Mouse (Mus musculus) liver, embryonic 16.5 days (tissue): ENCODE results near the gene Btnl9. TPM values are rescaled to one million over a fixed set of nuclear protein-coding genes. Genes with fewer than 3 reads are reported as not detected.
A peak's percentile ranks its signal among the peaks of the same experiment; 100 is the strongest.

Source experiments
- ATAC-seq: fragments of 200-750 bp; cut with Nextera tagmentation; 2 replicates; pipeline ENCODE4 v1.8.0; 2017; ENCODE audit warnings: low read depth, mild to moderate bottlenecking, moderate number of reproducible peaks, moderate library complexity
- H3K27ac ChIP-seq: fragments of 300-500 bp; sonication (generic); 2 replicates; pipeline ENCODE4 v1.5.1; 2014; ENCODE audit warnings: mild to moderate bottlenecking, low read length
- H3K27me3 ChIP-seq: fragments of 300-500 bp; sonication (generic); 2 replicates; pipeline ENCODE4 v1.6.1; 2014; ENCODE audit warnings: low read depth, low read length, mixed read lengths; ENCODE audit not compliant: control insufficient read depth, insufficient read depth
- H3K36me3 ChIP-seq: fragments of 300-500 bp; sonication (generic); 2 replicates; pipeline ENCODE4 v1.6.1; 2014; ENCODE audit warnings: mild to moderate bottlenecking; ENCODE audit not compliant: control insufficient read depth, insufficient read depth
- H3K4me1 ChIP-seq: fragments of 300-500 bp; sonication (generic); 2 replicates; pipeline ENCODE4 v1.6.1; 2014; ENCODE audit warnings: low read depth, low read length, mixed read lengths; ENCODE audit not compliant: control insufficient read depth
- H3K4me2 ChIP-seq: fragments of 300-500 bp; sonication (generic); 2 replicates; pipeline ENCODE4 v1.6.1; 2014; ENCODE audit warnings: low read depth, low read length, mixed read lengths
- H3K4me3 ChIP-seq: fragments of 300-500 bp; sonication (generic); 2 replicates; pipeline ENCODE4 v1.5.1; 2014; ENCODE audit warnings: low read depth, mild to moderate bottlenecking, low read length
- H3K9ac ChIP-seq: fragments of 300-500 bp; sonication (generic); 2 replicates; pipeline ENCODE4 v1.6.1; 2014; ENCODE audit warnings: low read depth, low read length
- H3K9me3 ChIP-seq: fragments of 300-500 bp; sonication (generic); replicated peaks from 2 replicates; pipeline ENCODE4 v1.6.1; 2016; ENCODE audit warnings: low read length; ENCODE audit not compliant: control insufficient read depth
- WGBS: fragments of 180-500 bp; shearing (Covaris S2); extraction: QIAGEN DNeasy Blood & Tissue Kit; methylation state at CpG from one replicate; pipeline ENCODE4 v1.1.7; 2014; ENCODE audit not compliant: insufficient replicate concordance; 5-methylcytosine and 5-hydroxymethylcytosine counted together
- polyA plus RNA-seq: library from polyadenylated mRNA; unstranded; fragments of >200 nt; fragmentation: Nextera tagmentation; extraction: Ambion mirVana; gene quantifications from 2 replicates; pipeline ENCODE4 v1.2.1, GENCODE M21; 2015

The Btnl9 gene
- polyA plus RNA-seq: 1.3 and 1.4 TPM in 2 replicates

DNA sequence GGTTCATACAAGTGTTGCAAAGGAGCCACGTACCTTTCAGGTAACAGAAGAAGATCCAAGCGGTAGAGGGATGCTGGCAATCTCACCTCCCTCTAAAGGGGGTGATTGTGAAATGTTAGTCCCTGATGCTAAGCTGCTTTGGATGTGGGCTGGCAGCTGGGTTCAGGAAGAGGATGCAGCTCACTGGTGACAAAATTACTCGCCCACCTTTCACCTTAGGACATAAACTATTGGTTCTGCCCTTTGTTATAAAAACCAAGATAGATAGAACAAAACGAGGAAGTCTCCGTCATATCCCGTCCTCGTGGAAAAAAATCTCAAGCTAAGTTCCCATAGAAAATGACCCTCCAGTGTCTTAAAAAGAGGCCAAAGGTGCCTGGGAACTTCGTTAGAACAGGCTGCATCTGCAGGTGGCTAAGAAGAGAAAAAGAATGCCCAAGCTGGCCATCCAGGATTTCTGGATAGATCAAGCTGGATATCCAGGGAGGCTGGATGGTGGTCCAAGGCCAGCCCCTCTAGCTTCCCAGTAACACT, at the start of gene Btnl9:
Gene Btnl9, minus strand, starts transcription at position 205 of the 534 bp plus-strand sequence.
- Histone ChIP-seq H3K36me3 (no peaks in the 10 kb centered on the region), H3K9ac (no peak within 1 kb of the TSS), H3K9me3 (no peaks in the 10 kb centered on the region), H3K4me2 (no peak within 1 kb of the TSS), H3K27me3 (no peaks in the 10 kb centered on the region), H3K4me1 (no peaks in the 10 kb centered on the region; the same call in 1 of the 2 replicates), H3K4me3 (no peak within 1 kb of the TSS), H3K27ac (no peak within 1 kb of the TSS)
- WGBS: 47% methylated on average over 8 of the region's 8 CpGs
- ATAC-seq: no peak

DNA sequence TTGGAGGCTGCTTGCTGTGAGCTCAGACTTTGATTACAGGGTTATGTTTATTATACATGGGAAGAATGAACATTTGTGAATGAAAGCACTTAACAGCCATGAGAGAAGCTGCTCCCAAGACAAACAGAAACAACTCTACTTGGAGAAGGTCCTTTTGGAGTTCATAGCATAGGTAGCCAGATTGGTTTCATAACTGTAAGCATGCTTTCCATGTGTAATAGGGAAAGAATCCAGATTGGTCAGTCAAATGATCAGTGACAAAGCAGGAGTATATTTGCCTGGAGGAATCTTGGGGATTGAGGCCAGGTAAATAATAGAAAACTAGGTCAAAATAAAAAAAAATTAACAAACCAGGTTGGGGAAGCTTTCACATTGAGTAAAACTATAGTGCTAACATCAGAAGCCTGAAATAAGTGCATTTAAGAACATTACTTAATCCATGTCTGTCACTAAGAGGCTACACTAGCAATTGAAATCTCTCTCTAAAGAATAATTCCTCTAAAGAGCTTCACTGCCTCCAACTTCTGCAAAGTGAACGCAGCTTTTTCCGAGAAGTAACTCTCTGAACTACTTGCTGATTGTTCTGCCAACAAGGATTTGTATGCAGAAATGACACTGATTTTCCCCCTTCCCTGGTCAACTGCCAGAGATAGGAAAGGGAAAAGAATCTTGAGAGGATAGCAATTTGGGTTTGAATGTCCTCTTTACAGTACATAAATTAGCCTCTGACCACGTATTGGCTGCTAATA, 48.7 kb upstream of the Btnl9 start:
- Histone ChIP-seq H3K4me3 (no peak overlapping the region), H3K9me3 (no peaks in the 10 kb centered on the region), H3K9ac (no peak overlapping the region), H3K4me1 (peaks cover 2% of the 10 kb centered on the region), H3K4me2 (no peak overlapping the region), H3K27ac (no peak overlapping the region), H3K36me3 (no peaks in the 10 kb centered on the region), H3K27me3 (no peaks in the 10 kb centered on the region)
- ATAC-seq: no peak
- WGBS: 49% methylated on average over 3 of the region's 3 CpGs

DNA sequence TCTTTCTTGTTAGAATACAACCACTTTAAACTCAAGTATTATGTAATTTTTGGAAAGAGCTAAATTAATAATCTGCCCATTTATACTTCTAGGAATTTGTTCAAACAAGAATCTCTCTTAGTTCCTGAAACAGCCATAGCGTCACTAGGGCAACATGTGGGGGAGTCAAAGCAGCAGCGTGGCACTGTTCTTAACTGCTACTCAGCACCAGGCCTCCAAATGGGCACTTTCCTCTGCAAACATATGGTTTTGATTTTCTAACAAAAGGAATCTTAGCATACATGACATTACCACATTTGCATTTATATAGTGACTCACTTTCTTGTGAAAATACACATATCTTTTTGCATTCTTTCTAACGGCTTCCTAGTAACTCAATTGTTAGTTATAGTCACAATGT, 45.8 kb upstream of the Btnl9 start:
- no peaks in the 10 kb centered on the region for H3K9me3 ChIP-seq
- H3K9ac ChIP-seq: no peak overlapping the region
- no peaks in the 10 kb centered on the region for H3K36me3 ChIP-seq
- H3K4me1 ChIP-seq: no peaks in the 10 kb centered on the region; the same call in none of the 2 replicates
- no peak for ATAC-seq
- H3K4me2 ChIP-seq: no peak overlapping the region
- 72% methylated on average over 3 of the region's 3 CpGs for WGBS
- H3K4me3 ChIP-seq: no peak overlapping the region
- H3K27me3 ChIP-seq: no peaks in the 10 kb centered on the region
- no peak overlapping the region for H3K27ac ChIP-seq

DNA sequence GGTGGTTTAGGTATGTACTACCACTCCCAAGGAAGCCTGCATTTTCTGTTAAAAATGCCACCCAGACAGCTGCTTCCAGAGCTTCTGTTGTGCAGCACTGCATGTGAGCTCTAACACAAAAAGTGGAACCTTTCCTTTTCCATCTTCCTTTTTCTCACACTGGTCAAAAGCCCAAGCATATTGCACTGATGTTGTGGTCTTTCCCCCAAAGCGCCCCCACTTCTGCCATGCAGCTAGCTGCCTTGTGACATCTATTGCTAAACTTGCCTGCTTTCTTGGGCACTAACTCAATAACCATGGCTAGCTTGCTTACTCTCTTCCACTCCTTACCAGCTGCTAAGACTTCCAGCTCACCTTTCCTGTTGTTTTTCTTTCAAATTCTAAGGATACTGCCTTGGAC, 37.5 kb upstream of the Btnl9 start:
- H3K4me2 ChIP-seq: no peak overlapping the region
- no peaks in the 10 kb centered on the region for H3K4me1 ChIP-seq
- H3K9ac ChIP-seq: no peak overlapping the region
- WGBS: 26% methylated on average over 1 of the region's 1 CpGs
- no peak for ATAC-seq
- H3K27me3 ChIP-seq: no peaks in the 10 kb centered on the region
- no peak overlapping the region for H3K4me3 ChIP-seq
- H3K9me3 ChIP-seq: no peaks in the 10 kb centered on the region
- H3K36me3 ChIP-seq: no peaks in the 10 kb centered on the region
- no peak overlapping the region for H3K27ac ChIP-seq

DNA sequence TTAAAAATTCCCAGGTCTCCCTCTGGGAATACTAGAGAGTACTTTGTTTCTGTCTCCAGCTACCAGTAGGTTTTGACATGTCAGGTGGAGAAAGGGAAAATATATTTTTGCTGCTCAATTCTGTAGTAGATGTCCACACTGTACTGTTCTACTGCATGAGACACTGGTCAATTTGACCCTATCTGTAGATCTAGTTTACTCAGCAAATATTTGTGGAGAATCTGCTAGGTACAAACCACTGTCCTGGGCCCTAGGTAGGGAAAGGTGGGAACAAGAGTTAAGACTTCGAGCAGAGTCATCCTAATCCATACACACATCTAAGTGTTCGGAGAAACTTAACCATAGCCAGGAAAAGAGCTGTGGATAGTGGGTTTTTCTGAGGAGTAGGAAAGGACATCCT, 32.3 kb upstream of the Btnl9 start:
- Histone ChIP-seq H3K36me3 (peaks cover 30% of the 10 kb centered on the region), H3K27ac (no peak overlapping the region), H3K4me2 (no peak overlapping the region), H3K4me1 (no peaks in the 10 kb centered on the region), H3K27me3 (no peaks in the 10 kb centered on the region), H3K9me3 (no peaks in the 10 kb centered on the region), H3K9ac (no peak overlapping the region), H3K4me3 (no peak overlapping the region)
- 79% methylated on average over 2 of the region's 2 CpGs for WGBS
- peak; percentile 73 for ATAC-seq

DNA sequence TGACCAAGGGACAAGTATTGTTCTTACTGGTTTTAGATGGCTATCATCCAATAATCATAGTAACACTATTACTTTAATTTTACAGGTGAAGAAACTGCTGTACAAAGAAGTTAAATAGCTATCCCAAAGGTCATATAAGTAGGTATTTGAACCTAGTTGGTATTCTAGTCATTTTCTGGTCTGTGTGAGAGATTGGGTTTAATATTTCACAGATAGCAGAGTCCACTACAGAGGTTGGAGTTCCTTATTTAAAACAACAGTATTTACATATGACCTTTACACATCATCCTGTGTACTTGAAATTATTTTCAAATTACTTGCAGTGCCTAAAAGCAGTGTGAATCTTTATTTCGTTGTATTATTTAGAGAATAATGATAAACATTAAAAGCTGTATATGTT, 26.5 kb upstream of the Btnl9 start:
- Histone ChIP-seq H3K9ac (no peak overlapping the region), H3K36me3 (peaks cover 34% of the 10 kb centered on the region), H3K4me3 (no peak overlapping the region), H3K9me3 (no peaks in the 10 kb centered on the region), H3K27ac (no peak overlapping the region), H3K27me3 (no peaks in the 10 kb centered on the region), H3K4me2 (no peak overlapping the region), H3K4me1 (peaks cover 13% of the 10 kb centered on the region)
- WGBS: 71% methylated on average over 1 of the region's 1 CpGs
- ATAC-seq: no peak

DNA sequence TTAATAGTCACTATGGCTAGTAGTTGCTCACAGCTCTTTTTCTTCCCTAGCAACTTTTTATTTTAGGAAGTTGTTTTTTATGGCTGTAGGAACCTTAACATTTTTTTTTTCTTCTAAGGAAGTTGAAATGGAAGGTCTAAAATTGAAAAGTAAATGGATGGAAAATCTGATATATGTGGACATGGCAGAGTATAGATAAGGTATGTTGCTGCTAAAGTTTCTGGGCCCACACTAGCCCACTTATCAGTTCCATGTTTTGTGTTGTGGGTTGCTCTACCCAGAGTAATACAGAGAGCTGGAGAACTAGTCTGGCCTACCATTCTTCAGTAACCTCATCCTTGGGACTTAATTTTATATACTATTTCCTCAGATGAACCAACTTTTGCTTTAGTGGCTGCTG, 25.6 kb upstream of the Btnl9 start:
- Histone ChIP-seq H3K4me3 (no peak overlapping the region), H3K27me3 (no peaks in the 10 kb centered on the region), H3K9me3 (no peaks in the 10 kb centered on the region), H3K9ac (no peak overlapping the region), H3K4me1 (peaks cover 17% of the 10 kb centered on the region), H3K4me2 (no peak overlapping the region), H3K27ac (no peak overlapping the region; the same call in 1 of the 2 replicates), H3K36me3 (peaks cover 34% of the 10 kb centered on the region)
- peak; percentile 90 for ATAC-seq

DNA sequence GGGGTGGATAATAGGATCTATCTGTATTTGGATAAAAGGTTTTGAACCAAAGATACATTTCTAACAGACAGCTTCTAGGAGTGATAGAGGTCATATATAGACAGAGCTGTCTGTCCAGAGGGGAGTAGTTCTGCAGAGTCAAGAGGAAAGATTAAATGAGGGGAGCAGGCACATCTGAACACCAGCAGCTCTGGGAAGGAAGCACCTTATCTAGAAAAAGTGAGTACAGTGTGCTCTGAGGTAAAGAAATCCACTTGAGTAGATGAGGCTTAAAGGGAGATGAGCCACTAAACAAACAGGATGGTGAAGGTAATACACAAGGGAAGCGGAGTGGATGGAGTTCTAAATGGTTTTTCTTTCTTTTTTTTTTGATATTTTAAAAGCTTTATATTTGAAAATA, 20.5 kb upstream of the Btnl9 start:
- H3K27ac ChIP-seq: peak overlapping the region; percentile 20; the same call in 1 of the 2 replicates
- H3K9me3 ChIP-seq: no peaks in the 10 kb centered on the region
- no peak overlapping the region for H3K4me3 ChIP-seq
- no peaks in the 10 kb centered on the region for H3K36me3 ChIP-seq
- H3K4me1 ChIP-seq: peaks cover 37% of the 10 kb centered on the region
- H3K9ac ChIP-seq: no peak overlapping the region
- WGBS: 89% methylated on average over 1 of the region's 1 CpGs
- no peaks in the 10 kb centered on the region for H3K27me3 ChIP-seq
- ATAC-seq: no peak
- H3K4me2 ChIP-seq: no peak overlapping the region

DNA sequence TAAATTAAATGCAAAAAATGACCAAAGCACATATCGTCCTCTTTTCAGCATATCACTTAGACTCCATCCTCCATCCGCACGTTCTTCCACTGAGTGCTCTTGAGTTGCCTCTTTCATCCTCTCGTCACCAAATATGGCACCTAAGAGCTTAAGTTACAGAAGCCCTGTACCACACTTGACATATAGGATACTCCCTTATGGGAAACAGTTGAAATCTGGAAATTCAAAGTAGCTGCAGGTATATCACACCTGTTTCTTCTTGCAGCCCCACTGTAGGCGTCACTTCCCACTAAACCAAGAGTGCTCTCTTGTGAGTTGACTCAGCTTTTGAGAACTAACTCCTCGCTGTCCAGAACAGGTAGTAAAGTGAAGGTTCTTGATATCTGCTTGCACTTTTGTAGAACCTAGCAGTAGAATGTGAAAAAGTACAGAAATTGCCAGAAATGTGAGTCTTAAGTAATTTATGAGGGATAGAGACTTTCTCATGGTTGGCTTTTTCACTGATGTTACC, 18.2 kb upstream of the Btnl9 start:
- peak overlapping the region; percentile 4; the same call in 1 of the 2 replicates for H3K27ac ChIP-seq
- peak overlapping the region; percentile 96 for H3K4me2 ChIP-seq
- H3K4me1 ChIP-seq: peaks cover 40% of the 10 kb centered on the region
- H3K27me3 ChIP-seq: no peaks in the 10 kb centered on the region
- no peak overlapping the region for H3K9ac ChIP-seq
- ATAC-seq: no peak
- no peaks in the 10 kb centered on the region for H3K36me3 ChIP-seq
- no peaks in the 10 kb centered on the region for H3K9me3 ChIP-seq
- 0 out of 2 replicates have a peak overlapping the region, but pooled peaks have one; percentile 18 for H3K4me3 ChIP-seq
- WGBS: 83% methylated on average over 6 of the region's 6 CpGs
